In the genomic region with DNA sequence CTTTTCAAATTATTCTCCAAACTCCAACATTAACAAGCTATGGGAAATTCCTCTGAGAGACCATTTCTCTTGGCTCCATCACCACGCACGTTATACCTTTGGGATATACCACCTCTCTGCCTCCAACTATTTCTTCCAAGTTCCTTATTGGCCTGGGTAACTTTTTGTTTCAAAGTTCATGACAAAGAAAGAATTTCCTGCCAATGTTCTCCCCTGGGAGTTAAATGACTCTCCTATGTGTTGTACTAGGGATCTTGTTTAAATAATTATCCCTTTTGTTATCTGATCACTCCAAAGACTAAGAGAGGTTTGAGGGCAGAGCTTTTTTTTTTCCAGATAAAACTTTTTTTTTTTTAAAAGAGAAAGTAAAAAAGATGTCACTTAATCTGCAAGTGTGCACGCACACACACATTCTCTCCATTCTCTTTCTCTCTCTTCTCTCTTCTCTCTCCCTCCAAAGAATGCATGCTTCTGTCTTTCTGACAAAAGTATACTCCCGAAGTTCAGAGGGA, we compare ENCODE assay signal across 16 mouse cellular contexts. TPM values are rescaled to one million over a fixed set of nuclear protein-coding genes. Genes with fewer than 3 reads are reported as not detected.
A peak's percentile ranks its signal among the peaks of the same experiment; 100 is the strongest.
DNase-seq lines count a peak whose midpoint lies in the region; ATAC-seq and TF ChIP-seq lines count a peak whose summit lies in the region.
"Had no signal": no experiment of that assay in that cellular context is flagged by ENCODE, and none has a peak within 500 bp of the region (broad histone marks: within the 10 kb centered on the region; RNA-seq: fewer than 3 reads in every experiment).

No protein-coding gene starts in this region.

- peak; percentile 32 for DNase-seq in embryonic facial prominence, embryonic 14.5 days (ENCODE audit: low spot score)
- DNase-seq in embryonic facial prominence, embryonic 10.5 days (ENCODE audit: low spot score), result no peak
- peak; percentile 11 to 17 for DNase-seq in heart, postnatal 10 days
- DNase-seq in heart, postnatal 4 days, result no peak
- no peak for DNase-seq in stomach, postnatal 0 days (ENCODE audit: low spot score)
- no peak for DNase-seq in layer of hippocampus, postnatal 14 days (ENCODE audit: low spot score in 2 of 2)
- DNase-seq: forebrain, postnatal 0 days; kidney, adult 18-20 months; lung, adult 18-20 months had no signal

- no peak for TF ChIP-seq EP300 in stomach, postnatal 0 days (optimal IDR thresholded peaks at IDR 0.05)

- no peaks in the 10 kb centered on the region for H3K27me3 ChIP-seq in embryonic facial prominence, embryonic 14.5 days (replicated peaks; ENCODE audit: control insufficient read depth, insufficient read depth, low read length)
- H3K27me3 ChIP-seq in embryonic facial prominence, embryonic 10.5 days (replicated peaks; ENCODE audit: low read depth, poor library complexity, severe bottlenecking), result no peaks in the 10 kb centered on the region
- H3K27me3 ChIP-seq in stomach, embryonic 16.5 days (ENCODE audit: control insufficient read depth, insufficient read depth, low read length), result no peaks in the 10 kb centered on the region
- H3K27me3 ChIP-seq in stomach, postnatal 0 days (ENCODE audit: control insufficient read depth, insufficient read depth, low read length), result no peaks in the 10 kb centered on the region
- H3K27me3 ChIP-seq in small intestine, adult 2 months (ENCODE audit: control insufficient read depth, insufficient read depth, low read length), result no peaks in the 10 kb centered on the region
- H3K27me3 ChIP-seq: hindbrain, embryonic 13.5 days; limb, embryonic 12.5 days had no signal

- H3K9ac ChIP-seq in embryonic facial prominence, embryonic 14.5 days (ENCODE audit: low read depth, low read length), result no peak overlapping the region
- no peak overlapping the region for H3K9ac ChIP-seq in stomach, embryonic 16.5 days (ENCODE audit: low read length)
- H3K9ac ChIP-seq in stomach, postnatal 0 days (ENCODE audit: low read length), result no peak overlapping the region
- H3K9ac ChIP-seq: forebrain, postnatal 0 days; hindbrain, embryonic 13.5 days; limb, embryonic 12.5 days had no signal

- H3K27ac ChIP-seq in embryonic facial prominence, embryonic 14.5 days (replicated peaks; ENCODE audit: low read depth, low read length), result no peak overlapping the region
- H3K27ac ChIP-seq in embryonic facial prominence, embryonic 10.5 days (replicated peaks), result no peak overlapping the region
- no peak overlapping the region for H3K27ac ChIP-seq in stomach, embryonic 16.5 days (ENCODE audit: low read length)
- no peak overlapping the region for H3K27ac ChIP-seq in stomach, postnatal 0 days (replicated peaks)
- H3K27ac ChIP-seq in small intestine, adult 2 months (ENCODE audit: insufficient read depth, low read depth, low read length), result peak overlapping the region; percentile 53
- H3K27ac ChIP-seq: hindbrain, embryonic 13.5 days; left cerebral cortex, adult 2 months; limb, embryonic 12.5 days; macrophage had no signal

- no peak for TF ChIP-seq CTCF in stomach, postnatal 0 days (IDR thresholded peaks at IDR 0.05; ENCODE audit: low read depth)
- no peak for TF ChIP-seq CTCF in small intestine, adult 2 months (IDR thresholded peaks at IDR 0.05; ENCODE audit: extremely low read depth, insufficient read length, insufficient replicate concordance, low read depth, low read length)

- peaks cover 8% of the 10 kb centered on the region; the same call in 1 of the 2 replicates for H3K4me1 ChIP-seq in embryonic facial prominence, embryonic 14.5 days (ENCODE audit: control insufficient read depth, insufficient read depth, low read length)
- 0 out of 2 replicates have a peak, but pooled peaks cover 6% of the 10 kb centered on the region for H3K4me1 ChIP-seq in embryonic facial prominence, embryonic 10.5 days
- H3K4me1 ChIP-seq in stomach, embryonic 16.5 days (ENCODE audit: control insufficient read depth, insufficient read depth, low read length), result no peaks in the 10 kb centered on the region
- H3K4me1 ChIP-seq in stomach, postnatal 0 days (replicated peaks; ENCODE audit: control insufficient read depth, insufficient read depth), result no peaks in the 10 kb centered on the region
- peaks cover 2% of the 10 kb centered on the region; the same call in 1 of the 2 replicates for H3K4me1 ChIP-seq in small intestine, adult 2 months (ENCODE audit: control insufficient read depth, insufficient read depth, insufficient read length, low read length)
- H3K4me1 ChIP-seq: hindbrain, embryonic 13.5 days had no signal

- intact Hi-C loops in heart, postnatal 10 days (cut with DNase I), result no loop called here

- 63% methylated on average over 4 of the region's 4 CpGs for WGBS in embryonic facial prominence, embryonic 14.5 days
- 73% methylated on average over 4 of the region's 4 CpGs for WGBS in embryonic facial prominence, embryonic 10.5 days
- 69% methylated on average over 4 of the region's 4 CpGs for WGBS in stomach, embryonic 16.5 days
- WGBS in stomach, postnatal 0 days, result 55% methylated on average over 4 of the region's 4 CpGs
- 18% methylated on average over 4 of the region's 4 CpGs for WGBS in small intestine, adult 2 months

- ATAC-seq in embryonic facial prominence, embryonic 14.5 days (ENCODE audit: low read depth), result no peak; the same call in 1 of the 2 replicates
- ATAC-seq in stomach, embryonic 16.5 days (ENCODE audit: insufficient read depth, low FRiP score), result no peak
- ATAC-seq in stomach, postnatal 0 days (ENCODE audit: low FRiP score, low TSS enrichment), result no peak
- ATAC-seq: forebrain, postnatal 0 days; midbrain, embryonic 16.5 days had no signal

- H3K4me3 ChIP-seq in embryonic facial prominence, embryonic 14.5 days (ENCODE audit: low read depth, low read length), result no peak overlapping the region
- no peak overlapping the region for H3K4me3 ChIP-seq in embryonic facial prominence, embryonic 10.5 days
- no peak overlapping the region for H3K4me3 ChIP-seq in stomach, embryonic 16.5 days (replicated peaks; ENCODE audit: low read length)
- no peak overlapping the region for H3K4me3 ChIP-seq in stomach, postnatal 0 days (ENCODE audit: low read depth, low read length)
- H3K4me3 ChIP-seq in small intestine, adult 2 months (ENCODE audit: low read depth, low read length), result no peak overlapping the region
- H3K4me3 ChIP-seq: hindbrain, embryonic 13.5 days; left cerebral cortex, adult 2 months; limb, embryonic 12.5 days had no signal

- H3K4me2 ChIP-seq in embryonic facial prominence, embryonic 14.5 days (ENCODE audit: low read depth, low read length), result no peak overlapping the region
- peak overlapping the region; percentile 12; the same call in 1 of the 2 replicates for H3K4me2 ChIP-seq in stomach, embryonic 16.5 days (ENCODE audit: low read depth, low read length)
- no peak overlapping the region for H3K4me2 ChIP-seq in stomach, postnatal 0 days (replicated peaks; ENCODE audit: low read depth)
- H3K4me2 ChIP-seq: hindbrain, embryonic 13.5 days; limb, embryonic 12.5 days had no signal

- no peak for TF ChIP-seq POLR2A in small intestine, adult 2 months (IDR thresholded peaks at IDR 0.05; ENCODE audit: low read depth, low read length)

- peaks cover 7% of the 10 kb centered on the region; the same call in 1 of the 2 replicates for H3K36me3 ChIP-seq in embryonic facial prominence, embryonic 14.5 days (ENCODE audit: control insufficient read depth, insufficient read depth, low read length)
- peaks cover 14% of the 10 kb centered on the region for H3K36me3 ChIP-seq in embryonic facial prominence, embryonic 10.5 days (replicated peaks)
- no peaks in the 10 kb centered on the region for H3K36me3 ChIP-seq in stomach, embryonic 16.5 days (ENCODE audit: control insufficient read depth, insufficient read depth, low read length)
- no peaks in the 10 kb centered on the region for H3K36me3 ChIP-seq in stomach, postnatal 0 days (ENCODE audit: control insufficient read depth, insufficient read depth, low read length)
- H3K36me3 ChIP-seq in small intestine, adult 2 months (ENCODE audit: control insufficient read depth, insufficient read depth, low read length), result 0 out of 2 replicates have a peak, but pooled peaks cover 1% of the 10 kb centered on the region
- H3K36me3 ChIP-seq: hindbrain, embryonic 13.5 days had no signal

- no peaks in the 10 kb centered on the region for H3K9me3 ChIP-seq in embryonic facial prominence, embryonic 14.5 days (ENCODE audit: control insufficient read depth, low read length)
- no peaks in the 10 kb centered on the region for H3K9me3 ChIP-seq in embryonic facial prominence, embryonic 10.5 days
- H3K9me3 ChIP-seq in stomach, embryonic 16.5 days (replicated peaks; ENCODE audit: control insufficient read depth, low read length), result no peaks in the 10 kb centered on the region
- H3K9me3 ChIP-seq in stomach, postnatal 0 days (ENCODE audit: control insufficient read depth, low read length), result no peaks in the 10 kb centered on the region
- H3K9me3 ChIP-seq: hindbrain, embryonic 13.5 days; limb, embryonic 12.5 days had no signal

RNA-seq across cellular contexts. Expression of a gene that starts 25.8 kb away (rescaled TPM):
- 39.5 and 42.8 TPM in 2 replicates for polyA plus RNA-seq in embryonic facial prominence, embryonic 14.5 days (2014; fragmentation: Nextera tagmentation; extraction: Ambion mirVana)
- polyA plus RNA-seq in embryonic facial prominence, embryonic 10.5 days (2016; fragmentation: Nextera tagmentation; extraction: Ambion mirVana), result 55.0 and 55.6 TPM in 2 replicates
- total RNA-seq in heart, postnatal 10 days (2021), result 10 to 100 TPM; 47.5 to 53.7 TPM
- 10 to 100 TPM; 53.1 to 56.4 TPM for total RNA-seq in heart, postnatal 4 days (2021)
- 30.7 and 33.8 TPM in 2 replicates for polyA plus RNA-seq in stomach, embryonic 16.5 days (2015; fragmentation: Nextera tagmentation; extraction: Ambion mirVana)
- 32.4 and 38.7 TPM in 2 replicates for polyA plus RNA-seq in stomach, postnatal 0 days (2015; fragmentation: Nextera tagmentation; extraction: Ambion mirVana)
- 16.4 and 56.8 TPM in 2 replicates for polyA plus RNA-seq in small intestine, adult 2 months (2012; rRNA removed)
- 10 to 100 TPM; 29.0 to 29.2 TPM for total RNA-seq in layer of hippocampus, postnatal 14 days (2021)

Comparison
In these comparisons a context has a peak if more than half of its experiments do, and no peak if none do; other contexts are left out.
1. DNase-seq: peak in embryonic facial prominence, embryonic 14.5 days (single experiment) and heart, postnatal 10 days (2 of 2); none in embryonic facial prominence, embryonic 10.5 days (single experiment), heart, postnatal 4 days (single experiment), stomach, postnatal 0 days (single experiment) and layer of hippocampus, postnatal 14 days (0 of 2).